Mouse (Mus musculus) small intestine, adult 2 months (tissue): ENCODE data around the gene Ankrd13d.

Experiments used
- CTCF ChIP-seq: fragments of 200-500 bp; IDR thresholded peaks from 2 replicates; pipeline ENCODE4 v1.5.1; 2012; ENCODE audit warnings: low read depth, mild to moderate bottlenecking, control low read depth, inconsistent platforms, low read length, moderate library complexity, mixed read lengths; ENCODE audit not compliant: insufficient replicate concordance, insufficient read length; ENCODE audit errors: extremely low read depth
- POLR2A ChIP-seq: fragments of 200-500 bp; IDR thresholded peaks from 2 replicates; pipeline ENCODE4 v1.6.1; 2012; ENCODE audit warnings: low read depth, mild to moderate bottlenecking, control low read depth, inconsistent platforms, low read length, moderate library complexity

GRCm38 (mm10) chr19:4326106-4326505 lies 43.2 kb upstream of the Ankrd13d start:
- TF ChIP-seq CTCF (no peak), POLR2A (no peak)
